Mouse (Mus musculus): ENCODE results near the gene Acbd5.

GRCm38 (mm10) chr2:23030631-23031030 is 37.3 kb upstream of the Acbd5 start:
- TF ChIP-seq E2F4 (IDR thresholded peaks at IDR 0.05; ENCODE audit: insufficient read depth) (no peak), POLR2A (IDR thresholded peaks at IDR 0.05; ENCODE audit: insufficient read length, low read depth) (no peak)
